Mouse (Mus musculus) neural tube, embryonic 11.5 days (tissue): ENCODE data around the gene Grtp1. TPM values are rescaled to one million over a fixed set of nuclear protein-coding genes. Genes with fewer than 3 reads are reported as not detected.

Experiments
- ATAC-seq: fragments of 200-750 bp; cut with Nextera tagmentation; 2 replicates; pipeline ENCODE4 v1.8.0; 2017; ENCODE audit warnings: moderate number of reproducible peaks, mild to moderate bottlenecking, moderate TSS enrichment, moderate library complexity; ENCODE audit not compliant: insufficient read depth, low FRiP score, low TSS enrichment
- DNase-seq: peaks from one replicate; pipeline ENCODE4 v3.0.0-alpha.2; 2015; ENCODE audit warnings: low spot score
- H3K27ac ChIP-seq: fragments of 300-500 bp; sonication (generic); 2 replicates; pipeline ENCODE4 v1.5.1; 2014; ENCODE audit warnings: low read depth, mild to moderate bottlenecking, low read length
- H3K27me3 ChIP-seq: fragments of 300-500 bp; sonication (generic); 2 replicates; pipeline ENCODE4 v1.6.1; 2014; ENCODE audit warnings: mild to moderate bottlenecking, low read length, mixed read lengths; ENCODE audit not compliant: control insufficient read depth, insufficient read depth
- H3K36me3 ChIP-seq: fragments of 300-500 bp; sonication (generic); 2 replicates; pipeline ENCODE4 v1.6.1; 2014; ENCODE audit warnings: mild to moderate bottlenecking, low read length, moderate library complexity, mixed read lengths; ENCODE audit not compliant: control insufficient read depth, insufficient read depth
- H3K4me1 ChIP-seq: fragments of 300-500 bp; sonication (generic); 2 replicates; pipeline ENCODE4 v1.6.1; 2014; ENCODE audit warnings: low read length, mixed read lengths; ENCODE audit not compliant: control insufficient read depth, insufficient read depth
- H3K4me2 ChIP-seq: fragments of 300-500 bp; sonication (generic); 2 replicates; pipeline ENCODE4 v1.6.1; 2014; ENCODE audit warnings: low read depth, mild to moderate bottlenecking, moderate library complexity
- H3K4me3 ChIP-seq: fragments of 300-500 bp; sonication (generic); 2 replicates; pipeline ENCODE4 v1.5.1; 2014; ENCODE audit warnings: low read depth, low read length
- H3K9ac ChIP-seq: fragments of 300-500 bp; sonication (generic); 2 replicates; pipeline ENCODE4 v1.6.1; 2014; ENCODE audit warnings: mild to moderate bottlenecking, low read length
- H3K9me3 ChIP-seq: fragments of 300-500 bp; sonication (generic); 2 replicates; pipeline ENCODE4 v1.6.1; 2016; ENCODE audit warnings: low read length; ENCODE audit not compliant: control insufficient read depth
- WGBS: fragments of 180-500 bp; shearing (Covaris S2); extraction: QIAGEN DNeasy Blood & Tissue Kit; methylation state at CpG from one replicate; pipeline ENCODE4 v1.1.7; 2014; 5-methylcytosine and 5-hydroxymethylcytosine counted together
- polyA plus RNA-seq: library from polyadenylated mRNA; unstranded; fragments of >200 nt; fragmentation: Nextera tagmentation; extraction: Ambion mirVana; gene quantifications from 2 replicates; pipeline ENCODE4 v1.2.1, GENCODE M21; 2014

The Grtp1 gene
- polyA plus RNA-seq: 13.5 and 13.8 TPM in 2 replicates

DNA sequence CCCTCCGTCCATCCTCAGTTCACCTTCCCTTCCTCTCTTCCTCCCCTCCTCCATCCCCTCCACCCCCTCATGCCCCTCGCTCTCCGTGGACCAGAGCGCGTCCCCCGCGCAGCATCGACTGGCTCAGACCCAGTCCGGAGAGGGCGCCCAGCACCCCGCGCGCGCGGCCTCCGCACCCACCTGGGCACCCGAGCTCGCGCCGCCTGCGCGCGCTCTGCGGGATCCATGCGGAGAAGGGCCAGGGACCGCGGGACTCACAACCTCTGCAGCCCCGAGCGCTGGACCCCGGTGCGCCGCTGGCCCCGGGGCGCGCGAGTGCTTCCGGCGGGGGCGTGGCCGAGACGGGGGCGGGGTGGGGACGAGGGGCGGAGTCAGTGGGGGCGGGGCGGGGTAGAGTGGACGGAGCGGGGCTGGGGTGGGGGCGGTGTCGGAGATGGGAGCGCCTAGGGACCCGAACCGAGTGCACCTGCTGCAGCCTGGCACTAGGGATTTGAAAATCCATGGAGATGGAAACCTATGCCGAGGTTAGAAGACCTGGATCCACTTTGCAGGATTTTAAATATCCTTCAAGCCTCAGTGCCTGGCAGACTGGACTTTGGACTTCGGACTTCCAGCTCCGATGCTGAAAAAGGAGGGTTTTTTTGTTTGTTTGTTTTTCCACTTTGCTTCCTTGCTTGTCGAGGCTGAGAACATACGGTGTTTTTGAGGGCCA is at the start of gene Grtp1:
Grtp1 (minus strand) TSS at position 320 of the 712 bp plus-strand sequence.
- under 1% methylated on average over 46 of the region's 58 CpGs for WGBS

DNA sequence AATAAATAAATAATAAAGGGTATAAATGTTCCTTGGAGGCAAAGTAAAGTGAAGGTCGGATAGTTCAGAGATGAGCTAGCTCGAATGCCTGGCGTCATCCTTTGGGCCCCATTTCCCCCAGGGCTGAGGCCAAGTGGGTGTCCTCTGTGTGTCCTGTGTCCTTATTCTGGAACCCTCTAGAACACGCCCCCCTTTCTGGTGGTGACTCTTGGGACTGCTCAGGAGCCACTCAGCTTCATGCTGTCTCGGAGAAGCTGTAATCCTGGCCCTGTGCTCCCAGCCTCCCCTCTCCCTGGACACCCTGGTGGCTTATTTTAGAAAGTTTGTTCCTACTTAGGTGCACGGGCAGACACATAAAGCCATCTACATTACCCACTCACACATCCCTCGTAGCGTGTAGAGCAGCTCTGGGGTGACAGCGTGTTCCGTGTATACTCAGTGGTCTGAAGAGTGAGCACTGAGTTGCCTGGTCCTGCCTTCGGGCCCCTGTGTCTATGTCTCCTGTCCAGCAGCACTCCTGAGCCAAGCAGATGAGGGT is 44.0 kb upstream of the Grtp1 start:
- Histone ChIP-seq H3K27me3 (no peaks in the 10 kb centered on the region), H3K4me3 (no peak overlapping the region), H3K4me2 (no peak overlapping the region), H3K27ac (no peak overlapping the region), H3K4me1 (no peaks in the 10 kb centered on the region), H3K9me3 (no peaks in the 10 kb centered on the region), H3K9ac (no peak overlapping the region), H3K36me3 (no peaks in the 10 kb centered on the region)
- ATAC-seq (no peak), DNase-seq (no peak)
- WGBS: 94% methylated on average over 11 of the region's 11 CpGs

More for the DNA sequence above, at the start of gene Grtp1:
- Histone ChIP-seq H3K4me3 (peak within 1 kb of the TSS; percentile 81), H3K4me1 (no peaks in the 10 kb centered on the region), H3K9ac (peak within 1 kb of the TSS; percentile 67), H3K9me3 (no peaks in the 10 kb centered on the region), H3K4me2 (peak within 1 kb of the TSS; percentile 90), H3K36me3 (no peaks in the 10 kb centered on the region; the same call in 1 of the 2 replicates), H3K27ac (no peak within 1 kb of the TSS), H3K27me3 (peaks cover 30% of the 10 kb centered on the region)
- ATAC-seq (peak; percentile 73; the same call in 1 of the 2 replicates), DNase-seq (peak; percentile 64)

DNA sequence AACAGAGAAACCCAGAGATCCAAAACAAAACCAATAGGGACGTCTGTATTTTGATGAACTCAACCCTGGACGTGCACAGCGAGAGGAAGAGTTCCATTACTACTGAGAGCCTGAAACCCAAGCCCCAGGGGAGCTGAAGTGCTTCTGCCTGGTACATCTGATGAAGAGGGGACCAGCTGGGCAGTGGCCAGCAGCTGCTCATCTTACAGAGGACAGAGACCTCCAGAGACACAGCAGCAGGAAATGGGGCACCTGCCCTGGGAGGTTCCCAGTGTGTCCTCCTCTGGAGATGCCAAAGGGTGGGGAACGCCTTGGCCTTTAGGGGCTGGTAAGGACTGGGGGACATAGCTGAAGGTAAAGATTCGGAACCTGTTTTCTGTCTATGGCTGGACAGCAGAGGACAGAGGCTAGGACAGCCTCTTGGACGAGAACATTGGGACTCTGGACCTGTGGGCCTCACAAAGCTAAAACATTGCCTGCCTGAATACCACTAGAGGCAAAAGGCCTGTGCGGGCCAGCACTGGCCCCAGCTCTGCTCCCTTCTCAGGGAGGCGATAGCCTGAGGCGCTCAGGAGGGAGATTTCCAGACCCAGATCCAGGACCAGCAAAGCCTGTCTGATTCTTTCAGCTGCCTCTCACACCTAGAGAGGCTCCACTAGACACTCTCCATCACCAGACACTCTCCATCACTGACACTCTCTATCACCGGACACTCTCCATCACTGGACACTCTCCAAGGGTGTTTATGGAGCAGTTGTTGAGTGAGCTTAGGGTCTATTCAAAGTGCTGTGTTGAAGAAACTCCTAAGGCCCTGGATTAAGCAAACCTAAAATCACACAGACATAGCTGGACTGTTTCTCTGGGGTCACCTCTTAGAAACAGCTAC is 42.8 kb upstream of the Grtp1 start:
- WGBS: 79% methylated on average over 10 of the region's 10 CpGs
- H3K27me3 ChIP-seq: no peaks in the 10 kb centered on the region

GRCm38 (mm10) chr8:13240691-13241090 is 40.3 kb upstream of the Grtp1 start:
- H3K27me3 ChIP-seq: no peaks in the 10 kb centered on the region
- no peaks in the 10 kb centered on the region for H3K9me3 ChIP-seq
- no peak overlapping the region for H3K27ac ChIP-seq
- ATAC-seq: no peak
- no peaks in the 10 kb centered on the region for H3K4me1 ChIP-seq
- no peak for DNase-seq
- no peak overlapping the region for H3K4me2 ChIP-seq
- H3K36me3 ChIP-seq: no peaks in the 10 kb centered on the region
- H3K4me3 ChIP-seq: no peak overlapping the region
- H3K9ac ChIP-seq: no peak overlapping the region
- WGBS: 82% methylated on average over 7 of the region's 7 CpGs

More for the DNA sequence above, 42.8 kb upstream of the Grtp1 start:
- ATAC-seq: no peak
- DNase-seq: no peak
- no peaks in the 10 kb centered on the region for H3K36me3 ChIP-seq
- no peak overlapping the region for H3K9ac ChIP-seq
- H3K9me3 ChIP-seq: no peaks in the 10 kb centered on the region
- H3K27ac ChIP-seq: no peak overlapping the region
- no peaks in the 10 kb centered on the region for H3K4me1 ChIP-seq
- H3K4me2 ChIP-seq: no peak overlapping the region
- no peak overlapping the region for H3K4me3 ChIP-seq

DNA sequence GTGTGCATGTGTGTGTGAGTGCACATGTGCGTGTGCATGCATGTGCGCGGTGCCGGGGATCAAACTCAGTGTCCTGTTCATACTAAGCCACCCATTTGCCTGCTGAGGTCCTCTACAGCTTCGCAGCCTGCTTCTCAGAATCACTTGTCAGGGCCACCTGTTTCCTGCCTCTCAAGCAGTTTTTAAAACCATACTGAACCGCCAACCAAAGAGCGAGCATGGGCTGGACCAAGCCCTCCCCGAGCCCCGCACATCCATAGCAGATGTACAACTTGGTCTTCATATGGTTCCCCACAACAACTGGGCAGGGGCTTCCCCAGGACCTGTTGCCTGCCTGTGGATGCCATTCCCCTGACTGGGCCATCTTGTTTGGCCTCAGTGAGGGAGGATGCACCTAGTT is 39.6 kb upstream of the Grtp1 start:
- H3K27me3 ChIP-seq: no peaks in the 10 kb centered on the region
- ATAC-seq (no peak), DNase-seq (no peak)
- no peak overlapping the region for H3K4me3 ChIP-seq
- no peaks in the 10 kb centered on the region for H3K4me1 ChIP-seq
- no peak overlapping the region for H3K9ac ChIP-seq
- H3K4me2 ChIP-seq: no peak overlapping the region
- no peaks in the 10 kb centered on the region for H3K36me3 ChIP-seq
- H3K9me3 ChIP-seq: no peaks in the 10 kb centered on the region
- H3K27ac ChIP-seq: no peak overlapping the region
- 91% methylated on average over 9 of the region's 9 CpGs for WGBS

DNA sequence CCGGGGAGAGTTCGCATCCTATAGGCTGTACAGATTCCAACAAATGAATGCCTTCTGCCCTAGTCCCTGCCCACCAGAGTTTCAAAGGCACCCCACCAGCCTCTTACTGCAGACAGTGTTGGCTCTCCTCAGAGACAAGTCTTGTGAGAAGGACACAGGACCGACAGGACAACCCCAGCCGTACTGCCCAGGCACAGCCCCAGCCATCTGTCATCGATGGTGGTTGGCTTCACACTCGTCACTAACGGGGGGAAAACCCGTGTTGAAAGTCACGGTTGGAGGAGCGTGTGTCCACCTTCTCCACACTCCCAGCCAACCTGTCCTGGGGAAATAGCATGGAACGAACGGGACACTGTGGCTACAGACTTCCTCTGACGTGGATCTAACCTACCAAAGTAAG is 34.4 kb upstream of the Grtp1 start:
- 88% methylated on average over 13 of the region's 13 CpGs for WGBS
- ATAC-seq (no peak), DNase-seq (no peak)
- Histone ChIP-seq H3K27me3 (no peaks in the 10 kb centered on the region), H3K4me3 (no peak overlapping the region), H3K4me1 (no peaks in the 10 kb centered on the region), H3K4me2 (no peak overlapping the region), H3K36me3 (no peaks in the 10 kb centered on the region), H3K27ac (no peak overlapping the region), H3K9me3 (no peaks in the 10 kb centered on the region), H3K9ac (no peak overlapping the region)

DNA sequence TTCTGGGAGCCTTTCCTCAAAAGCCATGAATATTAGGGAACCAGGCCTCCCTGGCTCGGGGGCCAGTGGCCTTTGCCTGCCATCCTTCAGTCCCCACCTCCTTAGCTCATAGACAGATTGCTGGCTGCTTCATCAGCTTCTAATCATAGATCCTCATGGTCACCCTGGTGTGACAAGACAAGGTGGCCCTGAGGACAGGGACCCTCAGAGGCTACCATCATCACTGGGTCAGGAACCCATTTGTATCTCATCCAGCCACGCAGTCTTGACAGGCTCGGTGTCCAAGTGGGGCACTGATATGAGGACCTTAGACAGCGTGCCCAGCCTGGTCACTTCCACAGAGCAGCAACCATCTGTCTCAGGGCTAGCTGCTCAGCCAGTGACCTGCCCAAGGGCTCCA is 30.1 kb upstream of the Grtp1 start:
- Histone ChIP-seq H3K4me2 (no peak overlapping the region), H3K36me3 (no peaks in the 10 kb centered on the region), H3K27me3 (no peaks in the 10 kb centered on the region), H3K27ac (no peak overlapping the region), H3K9ac (no peak overlapping the region), H3K4me1 (no peaks in the 10 kb centered on the region), H3K4me3 (no peak overlapping the region), H3K9me3 (no peaks in the 10 kb centered on the region)
- 82% methylated on average over 4 of the region's 4 CpGs for WGBS
- no peak for ATAC-seq
- DNase-seq: no peak

GRCm38 (mm10) chr8:13229802-13230201 is 29.4 kb upstream of the Grtp1 start:
- H3K36me3 ChIP-seq: no peaks in the 10 kb centered on the region
- ATAC-seq: no peak
- no peak for DNase-seq
- H3K27me3 ChIP-seq: no peaks in the 10 kb centered on the region
- H3K9ac ChIP-seq: no peak overlapping the region
- H3K4me1 ChIP-seq: no peaks in the 10 kb centered on the region
- WGBS: 60% methylated on average over 12 of the region's 12 CpGs
- no peak overlapping the region for H3K4me3 ChIP-seq
- no peaks in the 10 kb centered on the region for H3K9me3 ChIP-seq
- no peak overlapping the region for H3K4me2 ChIP-seq
- no peak overlapping the region for H3K27ac ChIP-seq
